Mouse (Mus musculus) stomach, embryonic 16.5 days (tissue): ENCODE data around the gene Lrp6. TPM values are rescaled to one million over a fixed set of nuclear protein-coding genes. Genes with fewer than 3 reads are reported as not detected.

ENCODE experiments used
- ATAC-seq: fragments of 200-750 bp; cut with Nextera tagmentation; 2 replicates; pipeline ENCODE4 v1.8.0; 2017; ENCODE audit warnings: moderate number of reproducible peaks, moderate TSS enrichment; ENCODE audit not compliant: insufficient read depth, low FRiP score
- H3K27ac ChIP-seq: fragments of 300-500 bp; sonication (generic); 2 replicates; pipeline ENCODE4 v1.5.1; 2014; ENCODE audit warnings: low read length
- H3K27me3 ChIP-seq: fragments of 300-500 bp; sonication (generic); 2 replicates; pipeline ENCODE4 v1.6.1; 2014; ENCODE audit warnings: low read length, control low read depth, mixed read lengths; ENCODE audit not compliant: control insufficient read depth, insufficient read depth
- H3K36me3 ChIP-seq: fragments of 300-500 bp; sonication (generic); 2 replicates; pipeline ENCODE4 v1.6.1; 2014; ENCODE audit warnings: low read length; ENCODE audit not compliant: control insufficient read depth, insufficient read depth
- H3K4me1 ChIP-seq: fragments of 300-500 bp; sonication (generic); 2 replicates; pipeline ENCODE4 v1.6.1; 2014; ENCODE audit warnings: low read length, control low read depth, mixed read lengths; ENCODE audit not compliant: control insufficient read depth, insufficient read depth
- H3K4me2 ChIP-seq: fragments of 300-500 bp; sonication (generic); 2 replicates; pipeline ENCODE4 v1.6.1; 2014; ENCODE audit warnings: low read depth, low read length, mixed read lengths
- H3K4me3 ChIP-seq: fragments of 300-500 bp; sonication (generic); replicated peaks from 2 replicates; pipeline ENCODE4 v1.5.1; 2014; ENCODE audit warnings: mild to moderate bottlenecking, low read length
- H3K9ac ChIP-seq: fragments of 300-500 bp; sonication (generic); 2 replicates; pipeline ENCODE4 v1.6.1; 2014; ENCODE audit warnings: low read length
- H3K9me3 ChIP-seq: fragments of 300-500 bp; sonication (generic); replicated peaks from 2 replicates; pipeline ENCODE4 v1.6.1; 2016; ENCODE audit warnings: low read length, control low read depth; ENCODE audit not compliant: control insufficient read depth
- WGBS: fragments of 180-500 bp; shearing (Covaris S2); extraction: QIAGEN DNeasy Blood & Tissue Kit; methylation state at CpG from one replicate; pipeline ENCODE4 v1.1.7; 2014; 5-methylcytosine and 5-hydroxymethylcytosine counted together
- polyA plus RNA-seq: library from polyadenylated mRNA; unstranded; fragments of >200 nt; fragmentation: Nextera tagmentation; extraction: Ambion mirVana; gene quantifications from 2 replicates; pipeline ENCODE4 v1.2.1, GENCODE M21; 2015

Gene Lrp6
- polyA plus RNA-seq, 1 experiment from 2014 or later, result 17.4 TPM

DNA sequence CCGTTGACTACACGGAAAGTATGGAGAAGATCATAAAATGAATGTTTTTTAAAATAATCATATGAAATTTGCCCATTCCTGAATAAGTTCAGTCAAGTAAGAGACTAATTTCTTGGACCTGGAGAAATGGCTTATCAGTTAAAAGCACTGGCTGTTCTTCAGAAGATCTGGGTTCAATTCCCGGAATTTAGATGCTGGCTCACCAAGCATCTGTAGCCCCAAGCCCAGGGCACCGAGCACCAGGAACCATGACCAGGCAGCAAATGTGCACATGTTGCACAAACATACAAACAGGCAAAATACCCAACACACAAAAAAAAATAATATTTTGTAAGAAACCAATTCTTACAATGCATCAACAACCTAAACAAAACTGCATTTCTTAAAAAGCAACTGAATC lies 37.4 kb downstream of the Lrp6 start:
- Histone ChIP-seq H3K27me3 (no peaks in the 10 kb centered on the region), H3K4me2 (no peak overlapping the region), H3K4me1 (peaks cover 8% of the 10 kb centered on the region), H3K9ac (no peak overlapping the region), H3K36me3 (peaks cover 3% of the 10 kb centered on the region; the same call in 1 of the 2 replicates), H3K27ac (no peak overlapping the region), H3K9me3 (no peaks in the 10 kb centered on the region), H3K4me3 (no peak overlapping the region)
- WGBS, result 91% methylated on average over 4 of the region's 4 CpGs
- no peak for ATAC-seq

- H3K27me3 ChIP-seq, result no peaks in the 10 kb centered on the region
- H3K27ac ChIP-seq, result no peak overlapping the region
- no peak overlapping the region for H3K4me2 ChIP-seq
- ATAC-seq, result no peak
- H3K4me3 ChIP-seq, result no peak overlapping the region
- H3K9me3 ChIP-seq, result no peaks in the 10 kb centered on the region
- H3K4me1 ChIP-seq, result peaks cover 10% of the 10 kb centered on the region
- WGBS, result 95% methylated on average over 7 of the region's 7 CpGs
- H3K9ac ChIP-seq, result no peak overlapping the region
- H3K36me3 ChIP-seq, result peaks cover 3% of the 10 kb centered on the region; the same call in 1 of the 2 replicates
Measured at GRCm38 (mm10) chr6:134528396-134528795, 38.4 kb downstream of the Lrp6 start.

GRCm38 (mm10) chr6:134527596-134528128 lies 39.1 kb downstream of the Lrp6 start:
- H3K27ac ChIP-seq, result no peak overlapping the region
- no peaks in the 10 kb centered on the region for H3K27me3 ChIP-seq
- H3K36me3 ChIP-seq, result peaks cover 3% of the 10 kb centered on the region; the same call in 1 of the 2 replicates
- 23% methylated on average over 6 of the region's 6 CpGs for WGBS
- H3K9ac ChIP-seq, result no peak overlapping the region
- no peak overlapping the region for H3K4me3 ChIP-seq
- H3K9me3 ChIP-seq, result no peaks in the 10 kb centered on the region
- no peak for ATAC-seq
- peaks cover 10% of the 10 kb centered on the region for H3K4me1 ChIP-seq
- no peak overlapping the region for H3K4me2 ChIP-seq

- H3K27ac ChIP-seq, result no peak overlapping the region
Measured at GRCm38 (mm10) chr6:134526821-134527595, 39.8 kb downstream of the Lrp6 start.

GRCm38 (mm10) chr6:134526275-134526674 lies 40.5 kb downstream of the Lrp6 start:
- no peak for ATAC-seq
- no peak overlapping the region for H3K27ac ChIP-seq
- no peak overlapping the region for H3K4me2 ChIP-seq
- WGBS, result 73% methylated on average over 5 of the region's 5 CpGs
- H3K9ac ChIP-seq, result no peak overlapping the region
- H3K27me3 ChIP-seq, result no peaks in the 10 kb centered on the region
- no peaks in the 10 kb centered on the region for H3K9me3 ChIP-seq
- peaks cover 15% of the 10 kb centered on the region for H3K4me1 ChIP-seq
- H3K4me3 ChIP-seq, result no peak overlapping the region
- peaks cover 3% of the 10 kb centered on the region; the same call in 1 of the 2 replicates for H3K36me3 ChIP-seq

More at GRCm38 (mm10) chr6:134526821-134527595, 39.8 kb downstream of the Lrp6 start:
- Histone ChIP-seq H3K9me3 (no peaks in the 10 kb centered on the region), H3K4me1 (peaks cover 10% of the 10 kb centered on the region), H3K4me3 (no peak overlapping the region), H3K36me3 (peaks cover 3% of the 10 kb centered on the region; the same call in 1 of the 2 replicates), H3K27me3 (no peaks in the 10 kb centered on the region), H3K9ac (no peak overlapping the region), H3K4me2 (no peak overlapping the region)
- WGBS, result 47% methylated on average over 10 of the region's 10 CpGs
- no peak for ATAC-seq

GRCm38 (mm10) chr6:134521411-134521810 lies 45.4 kb downstream of the Lrp6 start:
- H3K4me3 ChIP-seq, result no peak overlapping the region
- H3K27ac ChIP-seq, result no peak overlapping the region; the same call in 1 of the 2 replicates
- ATAC-seq, result no peak
- no peaks in the 10 kb centered on the region for H3K36me3 ChIP-seq
- 65% methylated on average over 10 of the region's 10 CpGs for WGBS
- no peak overlapping the region for H3K9ac ChIP-seq
- no peaks in the 10 kb centered on the region for H3K27me3 ChIP-seq
- peaks cover 18% of the 10 kb centered on the region for H3K4me1 ChIP-seq
- no peaks in the 10 kb centered on the region for H3K9me3 ChIP-seq
- H3K4me2 ChIP-seq, result no peak overlapping the region

- H3K4me1 ChIP-seq, result peaks cover 24% of the 10 kb centered on the region
- no peaks in the 10 kb centered on the region for H3K27me3 ChIP-seq
- ATAC-seq, result no peak
- H3K4me3 ChIP-seq, result no peak overlapping the region
- WGBS, result 41% methylated on average over 3 of the region's 3 CpGs
- H3K9me3 ChIP-seq, result no peaks in the 10 kb centered on the region
- no peaks in the 10 kb centered on the region for H3K36me3 ChIP-seq
- H3K27ac ChIP-seq, result no peak overlapping the region
- H3K9ac ChIP-seq, result no peak overlapping the region
- no peak overlapping the region for H3K4me2 ChIP-seq
Measured at GRCm38 (mm10) chr6:134520821-134521220, 45.9 kb downstream of the Lrp6 start.

GRCm38 (mm10) chr6:134518450-134518849 lies 48.3 kb downstream of the Lrp6 start:
- WGBS, result 70% methylated on average over 5 of the region's 5 CpGs
- no peak for ATAC-seq
- peaks cover 28% of the 10 kb centered on the region for H3K4me1 ChIP-seq

GRCm38 (mm10) chr6:134517141-134517540 lies 49.6 kb downstream of the Lrp6 start:
- Histone ChIP-seq H3K4me1 (peaks cover 31% of the 10 kb centered on the region), H3K9me3 (no peaks in the 10 kb centered on the region), H3K4me3 (no peak overlapping the region), H3K27me3 (no peaks in the 10 kb centered on the region), H3K36me3 (no peaks in the 10 kb centered on the region), H3K4me2 (no peak overlapping the region), H3K27ac (no peak overlapping the region), H3K9ac (no peak overlapping the region)
- no peak for ATAC-seq
- 47% methylated on average over 4 of the region's 4 CpGs for WGBS

More at GRCm38 (mm10) chr6:134518450-134518849, 48.3 kb downstream of the Lrp6 start:
- Histone ChIP-seq H3K27ac (no peak overlapping the region), H3K9me3 (no peaks in the 10 kb centered on the region), H3K36me3 (no peaks in the 10 kb centered on the region), H3K4me3 (no peak overlapping the region), H3K4me2 (no peak overlapping the region), H3K9ac (no peak overlapping the region), H3K27me3 (no peaks in the 10 kb centered on the region)
